Mouse (Mus musculus) kidney, postnatal 0 days (tissue): ENCODE measurements around the gene Ctrl. TPM values are rescaled to one million over a fixed set of nuclear protein-coding genes. Genes with fewer than 3 reads are reported as not detected.

Source experiments
- ATAC-seq: fragments of 200-750 bp; cut with Nextera tagmentation; replicated peaks from 2 replicates; pipeline ENCODE4 v1.8.0; 2017; ENCODE audit warnings: low read depth, moderate number of reproducible peaks, moderate TSS enrichment, moderate library complexity; ENCODE audit not compliant: low FRiP score
- DNase-seq: peaks from one replicate; pipeline ENCODE4 v3.0.0-alpha.2; 2016; ENCODE audit warnings: low spot score
- H3K27ac ChIP-seq: fragments of 300-500 bp; sonication (generic); 2 replicates; pipeline ENCODE4 v1.5.1; 2014; ENCODE audit warnings: mild to moderate bottlenecking
- H3K27me3 ChIP-seq: fragments of 300-500 bp; sonication (generic); 2 replicates; pipeline ENCODE4 v1.6.1; 2014; ENCODE audit warnings: low read length, mixed read lengths; ENCODE audit not compliant: insufficient read depth
- H3K36me3 ChIP-seq: fragments of 300-500 bp; sonication (generic); 2 replicates; pipeline ENCODE4 v1.6.1; 2014; ENCODE audit warnings: low read length, mixed read lengths; ENCODE audit not compliant: insufficient read depth
- H3K4me1 ChIP-seq: fragments of 300-500 bp; sonication (generic); replicated peaks from 2 replicates; pipeline ENCODE4 v1.6.1; 2014; ENCODE audit warnings: antibody characterized with exemption, low read length, mixed read lengths; ENCODE audit not compliant: insufficient read depth
- H3K4me2 ChIP-seq: fragments of 300-500 bp; sonication (generic); 2 replicates; pipeline ENCODE4 v1.6.1; 2014; ENCODE audit warnings: mild to moderate bottlenecking, low read length, moderate library complexity, mixed read lengths
- H3K4me3 ChIP-seq: fragments of 300-500 bp; sonication (generic); replicated peaks from 2 replicates; pipeline ENCODE4 v1.5.1; 2014; ENCODE audit warnings: low read depth, low read length
- H3K9ac ChIP-seq: fragments of 300-500 bp; sonication (generic); 2 replicates; pipeline ENCODE4 v1.6.1; 2014; ENCODE audit warnings: low read depth, low read length
- H3K9me3 ChIP-seq: fragments of 300-500 bp; sonication (generic); replicated peaks from 2 replicates; pipeline ENCODE4 v1.6.1; 2016; ENCODE audit warnings: low read length, inconsistent platforms, mixed read lengths
- CTCF ChIP-seq: IDR thresholded peaks from 2 replicates; pipeline ENCODE4 v1.5.1; 2016; ENCODE audit warnings: antibody characterized with exemption, low read depth, mild to moderate bottlenecking, moderate library complexity
- WGBS: fragments of 180-500 bp; shearing (Covaris S2); extraction: QIAGEN DNeasy Blood & Tissue Kit; methylation state at CpG from one replicate; pipeline ENCODE4 v1.1.7; 2014; 5-methylcytosine and 5-hydroxymethylcytosine counted together
- polyA plus RNA-seq: library from polyadenylated mRNA; unstranded; fragments of >200 nt; fragmentation: Nextera tagmentation; extraction: Ambion mirVana; gene quantifications from 2 replicates; pipeline ENCODE4 v1.2.1, GENCODE M21; 2015

The Ctrl gene
- polyA plus RNA-seq, 1 experiment from 2014 or later: 0.67 TPM

GRCm38 (mm10) chr8:105935863-105936603 is 2.4 kb upstream of the Ctrl start:
- Histone ChIP-seq H3K36me3 (peaks cover 13% of the 10 kb centered on the region), H3K4me1 (peaks cover 8% of the 10 kb centered on the region; the same call in 1 of the 2 replicates), H3K4me3 (peak overlapping the region; percentile 83), H3K27me3 (no peaks in the 10 kb centered on the region), H3K9me3 (no peaks in the 10 kb centered on the region), H3K4me2 (peak overlapping the region; percentile 93), H3K9ac (peak overlapping the region; percentile 77), H3K27ac (0 out of 2 replicates have a peak overlapping the region, but pooled peaks have one; percentile 51)
- TF ChIP-seq CTCF: no peak
- DNase-seq: no peak
- no peak for ATAC-seq
- WGBS: 35% methylated on average over 7 of the region's 7 CpGs

- no peak for TF ChIP-seq CTCF
- H3K36me3 ChIP-seq: peaks cover 13% of the 10 kb centered on the region
- DNase-seq: no peak
- 85% methylated on average over 6 of the region's 6 CpGs for WGBS
- H3K27ac ChIP-seq: no peak overlapping the region
- H3K4me1 ChIP-seq: peaks cover 8% of the 10 kb centered on the region; the same call in 1 of the 2 replicates
- H3K9me3 ChIP-seq: no peaks in the 10 kb centered on the region
- no peak overlapping the region for H3K4me2 ChIP-seq
- no peak overlapping the region for H3K4me3 ChIP-seq
- no peak overlapping the region for H3K9ac ChIP-seq
- H3K27me3 ChIP-seq: no peaks in the 10 kb centered on the region
- no peak for ATAC-seq
Measured at GRCm38 (mm10) chr8:105935105-105935504, 1.4 kb upstream of the Ctrl start.

DNA sequence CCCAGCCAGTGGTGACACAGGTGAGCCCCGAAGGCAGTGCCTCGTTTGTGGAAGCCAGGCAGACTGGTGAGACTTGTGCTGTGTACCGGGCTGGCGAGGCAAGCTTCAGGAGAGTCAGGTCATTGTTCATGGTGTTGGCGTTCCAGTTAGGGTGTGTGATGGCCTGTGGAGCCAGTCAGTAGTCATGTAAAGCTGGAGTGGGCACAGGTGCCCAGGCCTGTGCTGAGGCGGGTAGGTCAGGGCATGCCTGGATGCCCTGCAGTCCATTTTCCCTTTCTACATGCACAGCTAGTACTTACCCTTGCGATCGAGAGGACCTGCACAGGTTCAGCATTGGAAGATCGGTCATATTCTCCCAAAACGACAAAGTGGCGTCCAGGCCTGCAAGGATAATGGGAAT is 1.1 kb downstream of the Ctrl start:
- no peak overlapping the region for H3K4me3 ChIP-seq
- WGBS: 87% methylated on average over 11 of the region's 11 CpGs
- H3K9ac ChIP-seq: no peak overlapping the region
- H3K9me3 ChIP-seq: no peaks in the 10 kb centered on the region
- H3K27ac ChIP-seq: no peak overlapping the region
- TF ChIP-seq CTCF: no peak
- H3K36me3 ChIP-seq: peaks cover 18% of the 10 kb centered on the region
- no peaks in the 10 kb centered on the region for H3K27me3 ChIP-seq
- ATAC-seq (no peak), DNase-seq (no peak)
- peaks cover 8% of the 10 kb centered on the region; the same call in 1 of the 2 replicates for H3K4me1 ChIP-seq
- H3K4me2 ChIP-seq: no peak overlapping the region

- Histone ChIP-seq H3K4me2 (no peak overlapping the region), H3K4me3 (no peak overlapping the region), H3K4me1 (peaks cover 4% of the 10 kb centered on the region; the same call in 1 of the 2 replicates), H3K9ac (no peak overlapping the region), H3K9me3 (no peaks in the 10 kb centered on the region), H3K27me3 (no peaks in the 10 kb centered on the region), H3K36me3 (peaks cover 22% of the 10 kb centered on the region), H3K27ac (no peak overlapping the region)
- 95% methylated on average over 3 of the region's 3 CpGs for WGBS
- ATAC-seq: no peak
- no peak for TF ChIP-seq CTCF
- no peak for DNase-seq
Measured at GRCm38 (mm10) chr8:105931271-105931670, 2.4 kb downstream of the Ctrl start.

GRCm38 (mm10) chr8:105930602-105931001 is 3.1 kb downstream of the Ctrl start:
- TF ChIP-seq CTCF: peak; percentile 94
- no peaks in the 10 kb centered on the region for H3K4me1 ChIP-seq
- no peaks in the 10 kb centered on the region for H3K27me3 ChIP-seq
- no peaks in the 10 kb centered on the region for H3K9me3 ChIP-seq
- H3K9ac ChIP-seq: no peak overlapping the region
- H3K27ac ChIP-seq: no peak overlapping the region
- H3K36me3 ChIP-seq: peaks cover 22% of the 10 kb centered on the region
- DNase-seq (peak; percentile 84), ATAC-seq (peak; percentile 45)
- H3K4me3 ChIP-seq: no peak overlapping the region
- 20% methylated on average over 8 of the region's 8 CpGs for WGBS
- H3K4me2 ChIP-seq: no peak overlapping the region

GRCm38 (mm10) chr8:105925123-105925522 is 8.5 kb downstream of the Ctrl start:
- H3K4me3 ChIP-seq: no peak overlapping the region
- H3K9me3 ChIP-seq: no peaks in the 10 kb centered on the region
- H3K27me3 ChIP-seq: no peaks in the 10 kb centered on the region
- 68% methylated on average over 3 of the region's 3 CpGs for WGBS
- ATAC-seq (no peak), DNase-seq (no peak)
- no peaks in the 10 kb centered on the region for H3K4me1 ChIP-seq
- no peak overlapping the region for H3K9ac ChIP-seq
- H3K36me3 ChIP-seq: peaks cover 14% of the 10 kb centered on the region; the same call in 1 of the 2 replicates
- no peak for TF ChIP-seq CTCF
- no peak overlapping the region for H3K4me2 ChIP-seq
- H3K27ac ChIP-seq: no peak overlapping the region
